Mouse (Mus musculus) liver, adult 2 months (tissue): ENCODE measurements at regions not wholly inside any gene's neighbourhood (a gene's known extent, or its start where the extent isn't known, plus 50 kb on each side); places are given as distances from the start of the nearest gene placed in this dataset.

ENCODE experiments used
- CTCF ChIP-seq: fragments of 200-500 bp; IDR thresholded peaks from 2 replicates; pipeline ENCODE4 v1.5.1; 2011; ENCODE audit warnings: low read depth, low read length, control low read depth
- POLR2A ChIP-seq: fragments of 200-500 bp; IDR thresholded peaks from 2 replicates; pipeline ENCODE4 v1.6.1; 2011; ENCODE audit warnings: low read length, control low read depth; ENCODE audit not compliant: insufficient read depth; ENCODE audit errors: extremely low read depth

- TF ChIP-seq CTCF, result no peak
- no peak for TF ChIP-seq POLR2A
These were observed 114.8 kb upstream of the Epha4 start for GRCm38 (mm10) chr1:77629496-77630281.
